Mouse (Mus musculus) liver, adult 2 months (tissue): ENCODE results near the gene Myo7a.

Source experiments
- CTCF ChIP-seq: fragments of 200-500 bp; IDR thresholded peaks from 2 replicates; pipeline ENCODE4 v1.5.1; 2011; ENCODE audit warnings: low read depth, low read length, control low read depth
- POLR2A ChIP-seq: fragments of 200-500 bp; IDR thresholded peaks from 2 replicates; pipeline ENCODE4 v1.6.1; 2011; ENCODE audit warnings: low read length, control low read depth; ENCODE audit not compliant: insufficient read depth; ENCODE audit errors: extremely low read depth

DNA sequence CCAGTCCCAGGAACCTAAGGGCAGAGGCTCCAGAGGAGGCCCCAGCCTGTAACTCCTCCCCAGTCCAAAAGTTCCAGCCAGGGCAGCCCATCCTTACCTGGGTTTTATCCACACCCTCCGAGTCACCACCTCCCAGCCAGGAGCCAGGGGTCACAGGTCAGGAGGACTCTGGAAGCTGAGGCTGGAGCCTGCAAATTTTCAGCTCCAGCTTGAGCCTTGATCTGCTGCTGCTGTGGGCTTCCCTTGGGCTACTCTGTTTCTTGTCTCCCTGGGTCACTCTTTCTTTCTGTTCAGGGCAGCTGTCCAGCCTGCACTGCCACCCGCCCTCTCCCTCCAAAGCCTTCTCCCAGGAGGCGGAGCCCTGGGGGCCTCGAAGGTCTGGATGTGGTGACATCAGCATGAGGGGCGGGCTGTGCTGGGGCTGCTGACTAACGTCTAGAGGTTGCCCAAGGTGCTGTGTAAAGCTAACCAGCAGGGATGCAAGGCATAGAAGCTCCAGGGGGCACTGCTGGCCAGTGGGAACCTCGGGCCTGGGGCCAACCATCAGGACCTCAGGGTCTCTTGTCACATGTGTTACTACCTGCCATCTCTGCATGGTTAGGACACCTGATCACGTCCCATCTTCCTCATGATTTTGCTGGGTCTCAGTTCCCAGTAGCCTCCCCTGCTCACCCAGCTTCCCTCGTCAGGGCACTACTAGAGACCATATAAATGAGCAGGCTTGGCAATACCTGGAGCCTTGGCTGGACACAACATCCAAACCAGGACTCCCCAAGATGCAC is at the start of gene Myo7a:
- TF ChIP-seq CTCF (no peak), POLR2A (no peak)
